Mouse (Mus musculus): Measurements from ENCODE around the gene Tjp3.
"Not testable (repeated sequence)": the region's sequence is repeated elsewhere in the genome, so short reads cannot be mapped to it uniquely, and the experiment has no call there.

The Tjp3 gene

DNA sequence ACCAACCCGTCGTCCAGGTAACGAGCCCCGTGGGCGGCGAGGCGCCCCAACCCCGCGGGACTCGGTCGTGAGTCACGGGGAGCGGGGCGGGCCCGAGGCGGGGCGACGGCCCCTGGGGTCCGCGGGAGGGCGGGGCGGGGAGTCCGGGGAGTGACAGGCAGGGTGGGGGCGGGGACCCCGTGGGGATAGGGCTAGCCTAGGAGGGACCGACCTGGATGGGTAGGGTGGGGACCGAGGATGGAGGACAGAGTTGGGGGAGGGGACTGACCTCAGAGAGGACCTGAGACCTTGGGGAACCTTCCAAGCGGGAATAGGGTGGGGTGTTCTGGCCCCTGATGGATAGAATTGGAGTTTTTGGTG lies 58.2 kb downstream of the Tjp3 start:
- Histone ChIP-seq H3K4me3 (replicated peaks; ENCODE audit: low read length) (peak overlapping the region; percentile 84), H3K4me1 (replicated peaks; ENCODE audit: low read depth, low read length) (peaks cover 92% of the 10 kb centered on the region), H3K36me3 (ENCODE audit: insufficient read depth, low read length) (no peaks in the 10 kb centered on the region), H3K27me3 (ENCODE audit: insufficient read depth, low read length) (peaks cover 5% of the 10 kb centered on the region; the same call in 1 of the 2 replicates), H3K9me3 (ENCODE audit: low read length) (no peaks in the 10 kb centered on the region)
- TF ChIP-seq CTCF (conservative IDR thresholded peaks at IDR 0.05; ENCODE audit: low read length), result no peak
- TF ChIP-seq NANOG (IDR thresholded peaks at IDR 0.05; ENCODE audit: borderline replicate concordance, low read length), result no peak
- no peak for TF ChIP-seq POU5F1 (IDR thresholded peaks at IDR 0.05; ENCODE audit: borderline replicate concordance, low read length)

- Histone ChIP-seq H3K36me3 (ENCODE audit: insufficient read depth, low read length) (no peaks in the 10 kb centered on the region), H3K27me3 (ENCODE audit: insufficient read depth, low read length) (peaks cover 5% of the 10 kb centered on the region; the same call in 1 of the 2 replicates), H3K9me3 (ENCODE audit: low read length) (no peaks in the 10 kb centered on the region), H3K4me1 (replicated peaks; ENCODE audit: low read depth, low read length) (peaks cover 90% of the 10 kb centered on the region), H3K4me3 (replicated peaks; ENCODE audit: low read length) (peak within 1 kb of the TSS; percentile 84)
- TF ChIP-seq CTCF (conservative IDR thresholded peaks at IDR 0.05; ENCODE audit: low read length) (no peak), NANOG (IDR thresholded peaks at IDR 0.05; ENCODE audit: borderline replicate concordance, low read length) (no peak), POU5F1 (IDR thresholded peaks at IDR 0.05; ENCODE audit: borderline replicate concordance, low read length) (no peak)
Observed at GRCm38 (mm10) chr10:81232580-81233225, 58.7 kb downstream of the Tjp3 start, which contains the start of gene Zfr2. Gene Zfr2 (plus strand): TSS chr10:81233155.

GRCm38 (mm10) chr10:81231436-81231835 lies 59.9 kb downstream of the Tjp3 start:
- H3K27me3 ChIP-seq (ENCODE audit: insufficient read depth, low read length), result peaks cover 5% of the 10 kb centered on the region; the same call in 1 of the 2 replicates
- TF ChIP-seq CTCF (conservative IDR thresholded peaks at IDR 0.05; ENCODE audit: low read length), result no peak
- TF ChIP-seq NANOG (IDR thresholded peaks at IDR 0.05; ENCODE audit: borderline replicate concordance, low read length), result no peak
- no peak for TF ChIP-seq POU5F1 (IDR thresholded peaks at IDR 0.05; ENCODE audit: borderline replicate concordance, low read length)
- H3K4me3 ChIP-seq (replicated peaks; ENCODE audit: low read length), result 0 out of 2 replicates have a peak overlapping the region, but pooled peaks have one; percentile 60
- H3K9me3 ChIP-seq (ENCODE audit: low read length), result no peaks in the 10 kb centered on the region
- H3K4me1 ChIP-seq (replicated peaks; ENCODE audit: low read depth, low read length), result peaks cover 77% of the 10 kb centered on the region
- H3K36me3 ChIP-seq (ENCODE audit: insufficient read depth, low read length), result no peaks in the 10 kb centered on the region

- no peaks in the 10 kb centered on the region for H3K9me3 ChIP-seq (ENCODE audit: low read length)
- peaks cover 5% of the 10 kb centered on the region; the same call in 1 of the 2 replicates for H3K27me3 ChIP-seq (ENCODE audit: insufficient read depth, low read length)
- H3K4me1 ChIP-seq (replicated peaks; ENCODE audit: low read depth, low read length), result peaks cover 70% of the 10 kb centered on the region
- peak within 1 kb of the TSS; percentile 60 for H3K4me3 ChIP-seq (replicated peaks; ENCODE audit: low read length)
- peak; percentile 58 for TF ChIP-seq CTCF (conservative IDR thresholded peaks at IDR 0.05; ENCODE audit: low read length)
- TF ChIP-seq POU5F1 (IDR thresholded peaks at IDR 0.05; ENCODE audit: borderline replicate concordance, low read length), result no peak
- no peak for TF ChIP-seq NANOG (IDR thresholded peaks at IDR 0.05; ENCODE audit: borderline replicate concordance, low read length)
- H3K36me3 ChIP-seq (ENCODE audit: insufficient read depth, low read length), result no peaks in the 10 kb centered on the region
Observed at GRCm38 (mm10) chr10:81230438-81231332, 60.7 kb downstream of the Tjp3 start, which contains the start of gene Atcay. Gene Atcay (minus strand): TSS chr10:81230833.

GRCm38 (mm10) chr10:81229735-81230437 lies 61.5 kb downstream of the Tjp3 start:
- no peaks in the 10 kb centered on the region for H3K9me3 ChIP-seq (ENCODE audit: low read length)

GRCm38 (mm10) chr10:81223731-81224130 lies 67.7 kb downstream of the Tjp3 start:
- peaks cover 44% of the 10 kb centered on the region for H3K4me1 ChIP-seq (replicated peaks; ENCODE audit: low read depth, low read length)
- H3K27me3 ChIP-seq (ENCODE audit: insufficient read depth, low read length); H3K36me3 ChIP-seq (ENCODE audit: insufficient read depth, low read length); H3K9me3 ChIP-seq (ENCODE audit: low read length); H3K4me3 ChIP-seq (replicated peaks; ENCODE audit: low read length): not testable (repeated sequence)

More at GRCm38 (mm10) chr10:81229735-81230437, 61.5 kb downstream of the Tjp3 start:
- H3K27me3 ChIP-seq (ENCODE audit: insufficient read depth, low read length), result peaks cover 5% of the 10 kb centered on the region; the same call in 1 of the 2 replicates
- TF ChIP-seq CTCF (conservative IDR thresholded peaks at IDR 0.05; ENCODE audit: low read length) (no peak), NANOG (IDR thresholded peaks at IDR 0.05; ENCODE audit: borderline replicate concordance, low read length) (no peak), POU5F1 (IDR thresholded peaks at IDR 0.05; ENCODE audit: borderline replicate concordance, low read length) (no peak)
- H3K4me3 ChIP-seq (replicated peaks; ENCODE audit: low read length), result peak overlapping the region; percentile 60
- peaks cover 63% of the 10 kb centered on the region for H3K4me1 ChIP-seq (replicated peaks; ENCODE audit: low read depth, low read length)
- H3K36me3 ChIP-seq (ENCODE audit: insufficient read depth, low read length), result no peaks in the 10 kb centered on the region

Data from E14TG2a.4 (cell line).